Mouse (Mus musculus): ENCODE data around the gene Clic4. TPM values are rescaled to one million over a fixed set of nuclear protein-coding genes. Genes with fewer than 3 reads are reported as not detected.
A peak's percentile ranks its signal among the peaks of the same experiment; 100 is the strongest.

Gene Clic4
- polyA plus RNA-seq, 1 experiment, result 61.3 TPM

DNA sequence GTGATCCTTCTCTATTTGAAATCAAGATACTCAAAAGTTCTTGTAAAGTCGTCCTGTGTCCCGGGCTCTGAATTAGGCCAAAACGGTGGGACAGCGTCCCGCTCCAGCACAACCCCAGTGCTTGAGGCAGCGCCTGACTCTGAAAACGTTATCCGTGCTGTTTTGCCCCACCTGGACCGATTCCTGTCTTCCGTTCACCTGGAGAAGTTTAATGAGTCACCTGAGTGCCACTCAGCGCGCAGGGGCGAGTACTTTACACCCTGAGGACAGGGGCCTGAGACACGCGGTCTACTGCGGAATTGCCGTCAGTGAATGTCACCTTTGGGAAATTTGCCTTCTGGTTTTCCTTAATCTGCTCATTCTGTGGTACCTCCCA is 681 bp upstream of the Clic4 start:
- DNase-seq (ENCODE audit: low read depth), result no peak
- TF ChIP-seq POLR2A (IDR thresholded peaks at IDR 0.05; ENCODE audit: borderline replicate concordance, extremely low read depth, insufficient read depth, insufficient read length, poor library complexity, severe bottlenecking), result no peak
- TF ChIP-seq CTCF (IDR thresholded peaks at IDR 0.05; ENCODE audit: borderline replicate concordance, extremely low read depth, insufficient read depth, insufficient read length), result no peak

GRCm38 (mm10) chr4:135271881-135272616 is 565 bp downstream of the Clic4 start:
- TF ChIP-seq CTCF (IDR thresholded peaks at IDR 0.05; ENCODE audit: borderline replicate concordance, extremely low read depth, insufficient read depth, insufficient read length), result no peak
- DNase-seq (ENCODE audit: low read depth), result peak; percentile 61

DNA sequence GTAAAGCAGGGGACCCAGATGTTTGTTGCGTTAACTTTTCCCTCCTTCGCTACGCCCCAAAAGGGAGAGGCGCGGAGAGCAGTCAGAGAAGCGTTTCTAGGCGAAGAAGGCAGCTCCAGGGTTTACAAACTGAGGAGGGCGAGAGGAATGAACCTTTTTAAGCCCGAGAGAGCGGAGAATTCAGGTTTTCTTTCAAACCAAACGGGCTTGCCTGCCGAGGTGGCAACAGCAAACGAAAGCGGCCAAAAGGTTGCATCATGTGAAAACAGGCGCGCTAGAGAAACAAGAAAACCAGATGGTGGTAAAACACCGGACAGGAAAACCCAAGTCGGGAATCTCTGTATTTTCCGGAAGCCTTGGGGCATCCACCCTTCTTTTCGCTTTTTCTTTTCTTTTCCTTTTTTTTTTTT is 1.2 kb downstream of the Clic4 start:
- DNase-seq (ENCODE audit: low read depth), result peak; percentile 57

GRCm38 (mm10) chr4:135270476-135270875 is 2.1 kb downstream of the Clic4 start:
- TF ChIP-seq CTCF (IDR thresholded peaks at IDR 0.05; ENCODE audit: borderline replicate concordance, extremely low read depth, insufficient read depth, insufficient read length), result no peak
- no peak for TF ChIP-seq POLR2A (IDR thresholded peaks at IDR 0.05; ENCODE audit: borderline replicate concordance, extremely low read depth, insufficient read depth, insufficient read length, poor library complexity, severe bottlenecking)
- no peak for DNase-seq (ENCODE audit: low read depth)

More for the DNA sequence above, 1.2 kb downstream of the Clic4 start:
- TF ChIP-seq POLR2A (IDR thresholded peaks at IDR 0.05; ENCODE audit: borderline replicate concordance, extremely low read depth, insufficient read depth, insufficient read length, poor library complexity, severe bottlenecking) (no peak), CTCF (IDR thresholded peaks at IDR 0.05; ENCODE audit: borderline replicate concordance, extremely low read depth, insufficient read depth, insufficient read length) (no peak)

DNA sequence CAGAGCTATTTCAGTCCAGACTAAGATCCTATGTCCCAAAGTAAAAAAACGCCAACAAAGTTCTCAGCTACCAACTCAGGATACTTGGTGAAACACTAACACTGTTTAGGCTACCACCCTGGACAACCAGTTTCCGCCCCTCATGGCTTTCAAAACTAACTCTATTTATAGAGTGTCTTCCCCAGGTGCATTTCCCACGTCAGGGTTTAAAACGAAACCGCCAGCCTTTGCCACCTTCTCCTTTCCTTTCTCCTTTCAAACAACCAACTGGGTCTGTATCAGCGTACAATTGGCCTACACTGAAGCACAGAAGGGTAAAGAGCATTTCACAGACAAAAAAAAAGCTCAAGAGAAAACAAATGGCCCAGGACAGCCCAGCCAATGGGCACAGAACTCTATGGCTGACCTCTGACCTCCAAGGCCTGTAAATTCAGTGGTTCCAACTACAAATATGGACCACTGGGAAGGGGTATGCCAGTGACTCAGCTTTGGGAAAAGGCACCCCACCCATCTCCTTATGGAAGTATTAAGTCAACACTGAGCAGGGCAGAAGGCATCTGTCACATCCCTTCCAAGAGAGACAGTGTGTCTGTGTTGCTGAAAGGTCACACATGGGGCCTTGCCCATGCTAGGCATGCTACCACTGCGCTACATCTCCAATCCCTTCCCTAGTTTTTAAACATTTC is 2.8 kb downstream of the Clic4 start:
- TF ChIP-seq POLR2A (IDR thresholded peaks at IDR 0.05; ENCODE audit: borderline replicate concordance, extremely low read depth, insufficient read depth, insufficient read length, poor library complexity, severe bottlenecking), result no peak
- TF ChIP-seq CTCF (IDR thresholded peaks at IDR 0.05; ENCODE audit: borderline replicate concordance, extremely low read depth, insufficient read depth, insufficient read length), result no peak

DNA sequence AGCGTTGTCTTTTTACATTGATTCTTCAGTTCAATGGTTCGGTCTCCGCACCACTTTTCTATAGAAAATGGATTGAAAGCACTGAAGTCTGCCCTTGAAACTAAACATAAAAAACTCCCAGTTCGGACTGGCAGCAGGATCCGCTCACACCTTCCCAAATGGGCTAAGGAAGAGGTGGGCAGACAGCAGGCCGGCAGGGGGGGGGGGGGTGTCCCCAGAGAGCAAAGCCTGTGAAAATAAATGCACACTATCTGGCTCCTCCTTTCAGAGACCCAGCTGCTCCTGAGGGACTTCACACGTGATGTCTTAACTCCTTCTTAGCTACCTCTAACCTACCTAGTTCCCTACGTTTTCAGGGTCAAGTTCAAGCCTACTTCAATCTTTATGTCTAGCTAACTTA is 5.1 kb downstream of the Clic4 start:
- peak; percentile 60 for DNase-seq (ENCODE audit: low read depth)

More for the DNA sequence above, 2.8 kb downstream of the Clic4 start:
- DNase-seq (ENCODE audit: low read depth), result no peak

DNA sequence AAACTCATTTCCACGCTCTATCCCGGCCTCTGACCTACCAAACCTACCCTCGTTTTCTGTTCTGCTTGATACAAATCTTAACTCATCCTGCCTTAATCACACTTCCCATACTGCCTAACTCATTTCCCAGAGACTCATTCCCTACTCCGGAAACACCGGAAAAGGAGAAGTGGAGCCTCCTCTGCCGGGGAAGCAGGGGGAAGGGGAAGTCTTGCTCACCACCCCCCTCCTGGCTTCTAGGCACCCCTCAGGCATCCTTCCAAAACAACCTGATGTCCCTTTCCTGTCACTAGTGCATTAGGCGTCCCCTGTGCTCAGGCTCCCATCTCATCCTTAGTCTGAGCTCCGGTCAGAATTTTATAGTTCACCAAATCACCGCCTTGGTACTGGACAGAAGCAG is 5.6 kb downstream of the Clic4 start:
- DNase-seq (ENCODE audit: low read depth), result no peak
- TF ChIP-seq POLR2A (IDR thresholded peaks at IDR 0.05; ENCODE audit: borderline replicate concordance, extremely low read depth, insufficient read depth, insufficient read length, poor library complexity, severe bottlenecking) (no peak), CTCF (IDR thresholded peaks at IDR 0.05; ENCODE audit: borderline replicate concordance, extremely low read depth, insufficient read depth, insufficient read length) (no peak)

More for the DNA sequence above, 5.1 kb downstream of the Clic4 start:
- no peak for TF ChIP-seq CTCF (IDR thresholded peaks at IDR 0.05; ENCODE audit: borderline replicate concordance, extremely low read depth, insufficient read depth, insufficient read length)
- TF ChIP-seq POLR2A (IDR thresholded peaks at IDR 0.05; ENCODE audit: borderline replicate concordance, extremely low read depth, insufficient read depth, insufficient read length, poor library complexity, severe bottlenecking), result no peak

GRCm38 (mm10) chr4:135260434-135260833 is 12.2 kb downstream of the Clic4 start:
- TF ChIP-seq POLR2A (IDR thresholded peaks at IDR 0.05; ENCODE audit: borderline replicate concordance, extremely low read depth, insufficient read depth, insufficient read length, poor library complexity, severe bottlenecking) (no peak), CTCF (IDR thresholded peaks at IDR 0.05; ENCODE audit: borderline replicate concordance, extremely low read depth, insufficient read depth, insufficient read length) (no peak)
- DNase-seq (ENCODE audit: low read depth), result peak; percentile 78

DNA sequence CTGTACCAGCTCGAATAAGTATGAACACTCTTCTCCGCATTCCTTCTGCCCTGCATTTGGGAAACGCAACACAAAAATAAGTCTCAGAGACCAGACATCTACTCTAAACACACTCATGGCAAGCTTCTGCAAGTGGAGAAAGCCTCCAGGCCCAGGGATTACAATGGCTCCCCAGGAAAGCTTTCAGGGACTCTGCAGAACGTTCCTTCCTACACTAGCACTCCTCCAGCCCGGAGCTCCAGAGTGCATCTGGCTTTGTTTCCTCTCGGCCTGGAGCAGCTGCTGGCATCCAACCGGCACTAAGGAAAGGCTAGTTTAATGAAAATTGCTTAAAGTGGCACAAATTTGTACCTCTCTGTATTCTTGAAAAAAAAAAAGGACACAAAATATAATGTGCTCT is 14.1 kb downstream of the Clic4 start:
- TF ChIP-seq POLR2A (IDR thresholded peaks at IDR 0.05; ENCODE audit: borderline replicate concordance, extremely low read depth, insufficient read depth, insufficient read length, poor library complexity, severe bottlenecking) (no peak), CTCF (IDR thresholded peaks at IDR 0.05; ENCODE audit: borderline replicate concordance, extremely low read depth, insufficient read depth, insufficient read length) (no peak)
- DNase-seq (ENCODE audit: low read depth), result peak; percentile 77

DNA sequence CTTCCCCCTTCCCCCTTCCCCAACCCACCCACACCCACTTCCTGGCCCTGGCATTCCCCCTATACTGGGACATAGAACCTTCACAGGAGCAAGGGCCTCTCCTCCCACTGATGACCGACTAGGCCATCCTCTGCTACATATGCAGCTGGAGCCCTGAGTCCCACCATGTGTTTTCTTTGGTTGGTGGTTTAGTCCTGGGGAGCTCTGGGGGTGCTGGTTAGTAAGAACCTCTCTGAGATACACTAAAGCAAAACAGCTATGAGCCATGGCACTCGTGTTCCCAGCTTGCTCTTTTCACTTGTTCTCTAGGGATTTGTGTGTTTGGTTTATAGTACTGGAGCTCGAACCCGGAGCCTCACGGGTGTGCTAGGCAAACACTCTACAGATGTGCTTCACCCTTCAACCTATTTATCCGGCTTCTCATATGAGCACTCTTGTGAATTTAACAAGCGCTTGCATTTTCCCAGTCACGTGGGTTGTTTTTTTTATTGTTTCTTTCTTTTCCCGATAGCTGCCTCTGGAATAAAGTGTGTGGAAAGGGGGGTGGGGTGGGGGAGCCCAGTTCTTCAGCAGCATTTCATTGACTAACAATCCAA is 14.6 kb downstream of the Clic4 start:
- DNase-seq (ENCODE audit: low read depth), result peak; percentile 46
- TF ChIP-seq CTCF (IDR thresholded peaks at IDR 0.05; ENCODE audit: borderline replicate concordance, extremely low read depth, insufficient read depth, insufficient read length), result no peak
- TF ChIP-seq POLR2A (IDR thresholded peaks at IDR 0.05; ENCODE audit: borderline replicate concordance, extremely low read depth, insufficient read depth, insufficient read length, poor library complexity, severe bottlenecking), result no peak

GRCm38 (mm10) chr4:135256536-135257450 is 15.8 kb downstream of the Clic4 start:
- TF ChIP-seq CTCF (IDR thresholded peaks at IDR 0.05; ENCODE audit: borderline replicate concordance, extremely low read depth, insufficient read depth, insufficient read length) (no peak), POLR2A (IDR thresholded peaks at IDR 0.05; ENCODE audit: borderline replicate concordance, extremely low read depth, insufficient read depth, insufficient read length, poor library complexity, severe bottlenecking) (no peak)
- no peak for DNase-seq (ENCODE audit: low read depth)

Measured in brain, embryonic 14.5 days (tissue).